In the genomic region with DNA sequence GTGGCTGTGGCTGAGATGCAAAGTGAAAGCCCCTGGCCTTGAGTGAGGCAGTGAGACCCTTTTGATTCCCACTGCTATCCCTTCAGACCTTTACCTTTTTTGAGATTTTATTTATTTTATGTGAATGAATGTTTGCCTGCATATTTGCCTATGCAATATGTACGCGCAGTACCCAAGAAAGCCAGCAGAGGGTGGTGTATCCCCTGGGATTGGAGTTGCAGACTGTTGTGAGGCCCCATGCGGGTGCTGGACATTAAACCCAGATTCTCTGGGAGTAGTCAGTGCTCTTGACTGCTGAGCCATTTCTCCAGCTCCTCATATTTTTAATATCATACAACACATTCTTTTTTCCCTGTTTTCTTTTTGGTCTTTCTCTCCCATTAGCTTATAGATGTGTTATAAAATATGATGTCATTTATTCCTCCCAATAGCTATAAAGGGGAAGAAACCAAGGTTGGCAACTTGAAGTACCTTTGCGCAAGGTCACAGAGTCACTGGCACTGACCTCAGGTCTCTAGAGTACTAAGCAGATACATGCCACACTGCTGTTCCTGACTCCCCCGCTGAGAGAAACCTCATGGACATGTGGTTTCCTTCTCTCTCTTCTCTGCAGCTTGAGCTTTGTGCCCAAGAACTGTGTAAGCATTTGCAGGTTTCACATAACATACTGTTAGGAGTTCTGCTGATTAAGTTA, we compare ENCODE assay signal across 9 mouse cellular contexts. TPM values are rescaled to one million over a fixed set of nuclear protein-coding genes. Genes with fewer than 3 reads are reported as not detected.
DNase-seq lines count a peak whose midpoint lies in the region; ATAC-seq and TF ChIP-seq lines count a peak whose summit lies in the region.
"Had no signal": no experiment of that assay in that cellular context is flagged by ENCODE, and none has a peak within 500 bp of the region (broad histone marks: within the 10 kb centered on the region; RNA-seq: fewer than 3 reads in every experiment).

No protein-coding gene starts in this region.

- no peaks in the 10 kb centered on the region for H3K9me3 ChIP-seq in lung, embryonic 14.5 days (ENCODE audit: low read depth, low read length)
- H3K9me3 ChIP-seq: heart, embryonic 13.5 days; midbrain, embryonic 12.5 days had no signal

- no peak for ATAC-seq in lung, embryonic 14.5 days (ENCODE audit: insufficient read depth)

- H3K4me3 ChIP-seq in layer of hippocampus, adult 2 months: no peak overlapping the region
- H3K4me3 ChIP-seq in lung, embryonic 14.5 days (ENCODE audit: low read depth, low read length): no peak overlapping the region
- H3K4me3 ChIP-seq: heart, embryonic 13.5 days; midbrain, embryonic 12.5 days had no signal

- H3K4me2 ChIP-seq in lung, embryonic 14.5 days: no peak overlapping the region
- H3K4me2 ChIP-seq: heart, embryonic 13.5 days; midbrain, embryonic 12.5 days had no signal

- H3K9ac ChIP-seq in lung, embryonic 14.5 days: no peak overlapping the region
- H3K9ac ChIP-seq: heart, embryonic 13.5 days; midbrain, embryonic 12.5 days had no signal

- H3K27me3 ChIP-seq in lung, embryonic 14.5 days (ENCODE audit: insufficient read depth, low read length): no peaks in the 10 kb centered on the region
- H3K27me3 ChIP-seq: heart, embryonic 13.5 days; midbrain, embryonic 12.5 days had no signal

- H3K36me3 ChIP-seq in lung, embryonic 14.5 days (ENCODE audit: insufficient read depth): peaks cover 17% of the 10 kb centered on the region; the same call in 1 of the 2 replicates

- H3K27ac ChIP-seq in layer of hippocampus, adult 2 months: no peak overlapping the region
- H3K27ac ChIP-seq in lung, embryonic 14.5 days (ENCODE audit: low read depth): no peak overlapping the region
- H3K27ac ChIP-seq: heart, embryonic 13.5 days; midbrain, embryonic 12.5 days had no signal

- DNase-seq in layer of hippocampus, adult 2 months (ENCODE audit: low spot score in 2 of 2): peak in 1 of 2 experiments; percentile 37
- no peak for DNase-seq in layer of hippocampus, postnatal 14 days (ENCODE audit: low spot score in 2 of 2)
- DNase-seq in ES-CJ7 (ENCODE audit: low read depth, low spot score) (peak; percentile 45), ZHBTc4 (ENCODE audit: low read depth, low spot score) (peak; percentile 65)
- peak; percentile 29 for DNase-seq in embryo, embryonic 9.5 days (ENCODE audit: extremely low spot score)
- DNase-seq in lung, embryonic 14.5 days: peak; percentile 68
- DNase-seq in spleen, postnatal 4 days (ENCODE audit: low spot score in 2 of 2): peak; percentile 63 to 88

- peak; percentile 87 for TF ChIP-seq CTCF in layer of hippocampus, adult 2 months (conservative IDR thresholded peaks at IDR 0.05)
- TF ChIP-seq CTCF in lung, embryonic 14.5 days (IDR thresholded peaks at IDR 0.05; ENCODE audit: low read depth): peak; percentile 85

- 73% methylated on average over 5 of the region's 5 CpGs for WGBS in lung, embryonic 14.5 days

- H3K4me1 ChIP-seq in lung, embryonic 14.5 days (ENCODE audit: insufficient read depth): no peaks in the 10 kb centered on the region
- H3K4me1 ChIP-seq: midbrain, embryonic 12.5 days had no signal

RNA-seq across cellular contexts. Expression of a gene that starts 58.5 kb away (rescaled TPM):
- 1 to 10 TPM; 7.0 to 9.5 TPM for total RNA-seq in layer of hippocampus, adult 2 months (2021)
- 10 to 100 TPM; 12.9 to 15.6 TPM for total RNA-seq in layer of hippocampus, postnatal 14 days (2021)
- 47.6 and 51.0 TPM in 2 replicates for polyA plus RNA-seq in lung, embryonic 14.5 days (2014; fragmentation: Nextera tagmentation; extraction: Ambion mirVana)

Comparison
In these comparisons a context has a peak if more than half of its experiments do, and no peak if none do; other contexts are left out.
1. DNase-seq: peak in ES-CJ7 (single experiment), ZHBTc4 (single experiment), embryo, embryonic 9.5 days (single experiment), lung, embryonic 14.5 days (single experiment) and spleen, postnatal 4 days (2 of 2); none in layer of hippocampus, postnatal 14 days (0 of 2).